Mouse (Mus musculus) testis, adult 2 months (tissue): ENCODE data around the gene Pan2. TPM values are rescaled to one million over a fixed set of nuclear protein-coding genes. Genes with fewer than 3 reads are reported as not detected.
"Not testable (repeated sequence)": the region's sequence is repeated elsewhere in the genome, so short reads cannot be mapped to it uniquely, and the experiment has no call there.

ENCODE experiments used
- H3K27ac ChIP-seq: fragments of 200-500 bp; 2 replicates; pipeline ENCODE4 v1.5.1; 2012; ENCODE audit warnings: low read depth, low read length; ENCODE audit not compliant: control insufficient read depth, insufficient read depth
- H3K27me3 ChIP-seq: fragments of 200-500 bp; 2 replicates; pipeline ENCODE4 v1.6.1; 2012; ENCODE audit warnings: mild to moderate bottlenecking, low read length, moderate library complexity; ENCODE audit not compliant: control insufficient read depth, insufficient read depth
- H3K36me3 ChIP-seq: fragments of 200-500 bp; 2 replicates; pipeline ENCODE4 v1.6.1; 2012; ENCODE audit warnings: mild to moderate bottlenecking, low read length; ENCODE audit not compliant: control insufficient read depth, insufficient read depth
- H3K4me1 ChIP-seq: fragments of 200-500 bp; 2 replicates; pipeline ENCODE4 v1.6.1; 2012; ENCODE audit warnings: low read length; ENCODE audit not compliant: control insufficient read depth, insufficient read depth
- H3K4me3 ChIP-seq: fragments of 200-500 bp; 2 replicates; pipeline ENCODE4 v1.5.1; 2012; ENCODE audit warnings: low read depth, mild to moderate bottlenecking, low read length, moderate library complexity, mixed read lengths; ENCODE audit not compliant: control insufficient read depth
- CTCF ChIP-seq: fragments of 200-500 bp; IDR thresholded peaks from 2 replicates; pipeline ENCODE4 v1.5.1; 2012; ENCODE audit warnings: low read depth, mild to moderate bottlenecking, inconsistent platforms, low read length, moderate library complexity; ENCODE audit not compliant: control insufficient read depth, insufficient read depth, insufficient replicate concordance
- POLR2A ChIP-seq: fragments of 200-500 bp; IDR thresholded peaks from 2 replicates; pipeline ENCODE4 v1.6.1; 2012; ENCODE audit warnings: low read depth, mild to moderate bottlenecking, inconsistent platforms, low read length, moderate library complexity; ENCODE audit not compliant: control insufficient read depth
- polyA plus RNA-seq: library from polyadenylated mRNA; depleted of rRNA; stranded (reverse); fragments of >200 nt; gene quantifications from 2 replicates; pipeline ENCODE4 v1.2.3, GENCODE M21; 2012

Gene Pan2
- polyA plus RNA-seq, 1 experiment, result 24.6 TPM

DNA sequence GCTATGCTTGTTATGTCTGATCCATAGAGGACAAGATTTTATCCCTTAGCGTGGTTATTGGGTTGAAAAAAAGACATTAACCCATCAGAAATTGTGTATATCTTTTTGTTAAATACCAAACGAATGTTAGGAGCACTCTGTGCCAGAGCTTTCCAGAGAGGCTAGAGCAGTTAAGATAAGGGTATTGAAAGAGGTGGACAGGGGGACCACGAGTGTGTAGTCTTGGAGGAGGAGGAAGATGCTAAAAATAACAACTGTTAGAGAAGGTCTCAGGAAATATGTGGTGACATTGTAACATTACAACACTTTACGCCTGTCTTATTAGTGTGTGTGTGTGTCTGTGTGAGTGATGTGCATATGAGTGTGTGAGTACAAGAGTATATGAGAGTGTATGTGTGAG is 7.8 kb downstream of the Pan2 start:
- Histone ChIP-seq H3K27me3 (no peaks in the 10 kb centered on the region), H3K4me3 (no peak overlapping the region), H3K4me1 (no peaks in the 10 kb centered on the region), H3K36me3 (peaks cover 6% of the 10 kb centered on the region), H3K27ac (no peak overlapping the region)
- TF ChIP-seq CTCF (no peak), POLR2A (no peak)

DNA sequence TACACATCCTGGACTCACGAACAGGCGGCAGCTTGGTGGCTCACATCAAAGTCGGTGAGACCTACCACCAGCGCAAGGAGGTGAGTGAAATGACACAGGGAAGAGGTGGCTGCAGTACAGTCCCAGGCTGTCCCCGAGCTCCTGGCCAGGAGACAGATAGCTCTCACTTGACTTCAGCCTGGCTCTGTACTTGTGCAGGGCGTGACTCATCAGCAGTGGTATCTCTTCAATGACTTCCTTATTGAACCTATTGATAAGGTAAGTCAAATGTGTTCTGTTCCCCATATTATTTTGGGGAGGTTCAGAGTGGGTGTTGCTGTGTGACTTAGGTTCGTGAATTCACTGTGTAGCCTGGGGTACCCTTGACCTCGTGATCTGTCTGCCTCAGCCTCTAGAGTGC is 12.4 kb downstream of the Pan2 start:
- TF ChIP-seq POLR2A, result no peak
- TF ChIP-seq CTCF, result no peak
- no peaks in the 10 kb centered on the region for H3K4me1 ChIP-seq
- H3K4me3 ChIP-seq, result no peak overlapping the region
- no peak overlapping the region for H3K27ac ChIP-seq
- no peaks in the 10 kb centered on the region for H3K27me3 ChIP-seq
- peaks cover 6% of the 10 kb centered on the region for H3K36me3 ChIP-seq

DNA sequence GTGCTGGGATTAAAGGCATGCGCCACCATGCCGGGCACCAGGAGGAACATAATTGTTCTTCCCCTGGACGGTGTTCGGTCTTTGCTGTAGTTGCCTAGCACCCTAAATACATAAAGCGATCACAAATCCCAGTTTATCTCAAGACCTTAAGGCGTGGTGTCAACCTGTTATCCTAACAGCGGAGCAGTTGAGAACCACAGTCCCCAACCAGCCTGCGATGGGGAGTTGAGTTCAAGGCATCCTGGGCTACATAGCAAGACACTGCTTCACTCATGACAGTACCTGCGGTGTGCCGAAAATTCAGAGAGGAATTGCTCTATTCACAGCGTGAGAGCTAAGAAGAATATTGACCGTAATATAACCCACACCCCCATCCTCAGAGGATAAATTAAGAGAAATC is 18.5 kb downstream of the Pan2 start:
- TF ChIP-seq POLR2A (no peak), CTCF (no peak)
- no peak overlapping the region; the same call in 1 of the 2 replicates for H3K4me3 ChIP-seq
- no peaks in the 10 kb centered on the region for H3K27me3 ChIP-seq
- H3K27ac ChIP-seq, result no peak overlapping the region; the same call in 1 of the 2 replicates
- peaks cover 16% of the 10 kb centered on the region for H3K4me1 ChIP-seq
- no peaks in the 10 kb centered on the region; the same call in none of the 2 replicates for H3K36me3 ChIP-seq

DNA sequence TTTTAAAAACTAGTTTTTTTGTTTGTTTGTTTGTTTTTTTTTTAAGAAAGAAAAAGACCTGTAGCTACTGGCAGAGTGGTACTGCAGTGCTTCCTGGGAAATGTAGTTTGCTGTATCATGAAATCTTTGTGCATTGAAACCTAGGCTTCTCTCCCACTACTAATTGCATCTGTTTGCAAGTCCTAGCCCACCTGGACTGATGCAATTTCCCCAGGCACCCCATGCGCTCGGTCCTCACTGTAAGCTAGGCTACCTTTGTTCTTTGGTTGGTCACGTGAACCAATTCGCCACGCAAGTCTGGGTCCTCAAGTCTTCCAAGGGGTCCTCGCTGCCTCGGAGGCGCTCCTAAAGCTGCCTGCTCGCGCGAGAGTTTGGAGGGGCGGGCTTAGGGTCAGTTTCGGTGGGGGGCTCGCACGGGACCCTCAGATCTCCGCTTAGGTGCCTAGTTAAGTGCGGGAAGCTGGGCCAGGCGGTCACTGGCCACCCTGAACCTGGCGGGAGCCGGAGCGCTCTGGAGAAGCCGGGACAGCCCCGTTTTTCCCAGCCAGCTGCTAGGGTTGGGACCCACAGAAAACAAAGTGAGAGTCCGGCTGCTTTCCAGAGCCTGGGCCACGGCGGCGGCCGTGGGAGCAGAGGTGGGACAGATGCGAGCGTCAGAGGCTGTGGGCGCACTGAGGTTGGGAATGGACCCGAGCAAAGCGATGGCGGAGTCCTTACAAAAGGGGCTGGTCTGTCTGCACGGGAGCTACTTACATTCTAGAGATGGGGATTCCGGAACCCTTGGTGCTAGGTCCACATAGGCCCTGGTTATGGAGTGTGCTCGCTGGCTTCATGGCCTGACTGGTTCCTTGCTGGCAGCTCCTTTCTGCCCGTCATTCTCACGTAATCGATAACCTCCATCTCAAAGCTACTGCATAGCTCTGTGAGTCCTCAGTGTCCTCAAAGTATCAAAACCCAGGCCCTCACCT is 19.3 kb downstream of the Pan2 start, which contains the start of gene Cnpy2:
Cnpy2 (plus strand) TSS at position 319 of the 968 bp plus-strand sequence.
- peak within 1 kb of the TSS; percentile 91 for H3K4me3 ChIP-seq
- no peaks in the 10 kb centered on the region; the same call in none of the 2 replicates for H3K36me3 ChIP-seq
- TF ChIP-seq POLR2A (no peak), CTCF (no peak)
- H3K4me1 ChIP-seq, result peaks cover 16% of the 10 kb centered on the region
- H3K27ac ChIP-seq, result peak within 1 kb of the TSS; percentile 90
- no peaks in the 10 kb centered on the region for H3K27me3 ChIP-seq

DNA sequence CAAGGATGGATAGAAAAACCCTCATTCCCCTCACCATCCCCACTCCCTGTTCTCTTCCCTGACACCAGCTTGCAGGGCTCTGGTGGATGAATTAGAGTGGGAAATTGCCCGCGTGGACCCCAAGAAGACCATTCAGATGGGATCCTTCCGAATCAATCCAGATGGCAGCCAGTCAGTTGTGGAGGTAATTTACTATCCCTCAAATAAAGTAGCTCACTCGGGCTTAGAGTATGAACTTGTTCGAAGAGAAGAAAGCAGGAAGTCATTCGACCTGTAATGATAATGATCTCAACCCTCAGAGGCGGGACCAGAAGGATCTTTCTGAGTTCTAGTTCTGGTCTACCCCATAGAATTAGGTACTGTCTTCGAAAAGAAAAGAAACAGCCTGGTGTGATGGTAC is 20.4 kb downstream of the Pan2 start:
- H3K27ac ChIP-seq, result no peak overlapping the region
- H3K4me3 ChIP-seq, result no peak overlapping the region
- no peaks in the 10 kb centered on the region; the same call in 1 of the 2 replicates for H3K36me3 ChIP-seq
- TF ChIP-seq CTCF, result no peak
- no peak for TF ChIP-seq POLR2A
- no peaks in the 10 kb centered on the region for H3K27me3 ChIP-seq
- H3K4me1 ChIP-seq, result peaks cover 16% of the 10 kb centered on the region

DNA sequence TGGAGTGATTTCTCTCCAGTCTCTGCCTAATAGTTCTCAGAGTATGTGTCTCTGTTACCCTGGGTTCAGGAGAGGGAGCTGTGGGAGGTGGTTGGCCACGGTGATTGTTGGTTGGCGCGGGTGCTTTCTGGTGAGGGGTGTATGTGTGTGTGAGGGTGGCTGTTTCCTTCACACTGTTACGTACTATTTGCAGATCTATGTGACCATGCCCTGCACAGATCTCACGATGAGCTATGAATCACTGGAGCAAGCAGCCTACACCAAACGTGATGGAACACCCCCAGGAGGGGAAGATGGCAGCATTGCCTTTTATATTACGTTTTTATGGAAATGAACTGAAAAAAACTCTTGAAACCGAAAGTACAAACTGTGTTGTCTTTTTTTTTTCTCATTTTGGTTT is 23.7 kb downstream of the Pan2 start:
- Histone ChIP-seq H3K36me3 (no peaks in the 10 kb centered on the region), H3K4me3 (no peak overlapping the region), H3K27ac (no peak overlapping the region), H3K4me1 (peaks cover 13% of the 10 kb centered on the region), H3K27me3 (no peaks in the 10 kb centered on the region)
- TF ChIP-seq POLR2A (no peak), CTCF (no peak)

DNA sequence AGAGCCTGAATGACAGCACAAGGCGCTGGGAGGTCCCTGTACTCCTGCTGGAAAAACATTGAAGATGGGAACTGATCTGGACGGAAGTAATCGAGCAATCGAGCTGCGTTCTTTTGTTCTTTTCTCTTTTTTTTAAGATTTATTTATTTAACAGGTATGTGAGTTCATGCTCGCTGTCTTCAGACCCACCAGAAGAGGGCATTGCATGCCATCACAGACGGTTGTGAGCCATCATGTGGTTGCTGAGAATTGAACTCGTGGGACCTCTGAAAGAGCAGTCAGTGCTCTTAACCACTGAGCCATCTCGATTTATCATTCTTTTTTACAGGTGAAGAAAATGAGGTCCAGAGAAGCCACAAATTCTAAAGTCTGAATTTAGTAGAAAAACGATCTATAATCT is 24.5 kb downstream of the Pan2 start:
- peaks cover 7% of the 10 kb centered on the region for H3K4me1 ChIP-seq
- H3K4me3 ChIP-seq, result no peak overlapping the region
- H3K27ac ChIP-seq, result no peak overlapping the region
- no peaks in the 10 kb centered on the region for H3K27me3 ChIP-seq
- no peak for TF ChIP-seq CTCF
- no peak for TF ChIP-seq POLR2A
- H3K36me3 ChIP-seq, result no peaks in the 10 kb centered on the region

DNA sequence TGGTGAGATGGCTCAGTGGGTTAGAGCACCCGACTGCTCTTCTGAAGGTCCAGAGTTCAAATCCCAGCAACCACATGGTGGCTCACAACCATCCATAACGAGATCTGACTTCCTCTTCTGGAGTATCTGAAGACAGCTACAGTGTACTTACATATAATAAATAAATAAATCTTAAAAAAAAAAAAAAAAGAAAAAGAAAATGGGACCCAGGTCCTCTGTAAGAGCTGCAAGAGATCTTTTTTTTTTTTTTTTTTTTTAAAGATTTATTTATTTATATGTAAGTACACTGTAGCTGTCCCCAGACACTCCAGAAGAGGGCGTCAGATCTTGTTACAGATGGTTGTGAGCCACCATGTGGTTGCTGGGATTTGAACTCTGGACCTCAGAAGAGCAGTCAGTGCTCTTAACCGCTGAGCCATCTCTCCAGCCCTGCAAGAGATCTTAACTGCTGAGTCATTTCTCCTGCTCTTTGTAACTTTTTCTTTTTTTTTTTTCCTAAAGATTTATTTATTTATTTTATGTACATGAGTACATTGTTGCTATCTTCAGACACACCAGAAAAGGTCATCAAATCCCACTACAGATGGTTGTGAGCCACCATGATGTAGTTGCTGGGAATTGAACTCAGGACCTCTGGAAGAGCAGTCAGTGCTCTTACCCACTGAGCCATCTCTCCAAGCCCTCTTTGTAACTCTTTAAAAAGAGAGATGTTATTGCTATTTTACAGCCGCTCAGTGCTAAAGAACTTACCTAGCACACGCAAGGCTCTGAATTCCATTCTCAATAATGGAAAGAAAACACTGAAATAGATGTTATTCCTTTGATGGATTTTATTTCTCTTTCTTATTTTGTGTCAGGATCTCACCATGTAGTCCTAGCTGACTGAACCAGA is 29.5 kb downstream of the Pan2 start:
- not testable (repeated sequence) for H3K27me3 ChIP-seq, H3K4me1 ChIP-seq, H3K4me3 ChIP-seq, H3K27ac ChIP-seq, H3K36me3 ChIP-seq
